Mouse (Mus musculus) cortical plate, adult 2 months (tissue): ENCODE results near the gene Bmp10. TPM values are rescaled to one million over a fixed set of nuclear protein-coding genes. Genes with fewer than 3 reads are reported as not detected.

Experiments
- H3K27ac ChIP-seq: fragments of 200-500 bp; 2 replicates; pipeline ENCODE4 v1.5.1; 2012; ENCODE audit warnings: low read length, control low read depth, inconsistent platforms; ENCODE audit not compliant: insufficient read depth
- H3K4me1 ChIP-seq: fragments of 200-500 bp; 2 replicates; pipeline ENCODE4 v1.6.1; 2011; ENCODE audit warnings: low read length; ENCODE audit not compliant: control insufficient read depth, insufficient read depth
- H3K4me3 ChIP-seq: fragments of 200-500 bp; 2 replicates; pipeline ENCODE4 v1.5.1; 2011; ENCODE audit warnings: mild to moderate bottlenecking, low read length, control low read depth; ENCODE audit not compliant: insufficient read depth
- CTCF ChIP-seq: fragments of 200-500 bp; IDR thresholded peaks from 2 replicates; pipeline ENCODE4 v1.5.1; 2011; ENCODE audit warnings: mild to moderate bottlenecking, control low read depth, low read length; ENCODE audit not compliant: insufficient read depth; ENCODE audit errors: extremely low read depth
- POLR2A ChIP-seq: fragments of 200-500 bp; IDR thresholded peaks from 2 replicates; pipeline ENCODE4 v1.6.1; 2011; ENCODE audit warnings: mild to moderate bottlenecking, low read length, control low read depth; ENCODE audit not compliant: insufficient read depth; ENCODE audit errors: extremely low read depth
- polyA plus RNA-seq: library from polyadenylated mRNA; depleted of rRNA; stranded (reverse); fragments of >200 nt; gene quantifications from 2 replicates; pipeline ENCODE4 v1.2.3, GENCODE M21; 2012

Bmp10 gene
- polyA plus RNA-seq, 1 experiment, result not detected

GRCm38 (mm10) chr6:87399886-87400566 lies 28.8 kb upstream of the Bmp10 start:
- H3K27ac ChIP-seq, result no peak overlapping the region
- H3K4me1 ChIP-seq, result no peaks in the 10 kb centered on the region
- no peak overlapping the region for H3K4me3 ChIP-seq
- no peak for TF ChIP-seq CTCF
- no peak for TF ChIP-seq POLR2A

- no peak overlapping the region for H3K4me3 ChIP-seq
- H3K4me1 ChIP-seq, result no peaks in the 10 kb centered on the region
- TF ChIP-seq CTCF, result no peak
- no peak for TF ChIP-seq POLR2A
- no peak overlapping the region for H3K27ac ChIP-seq
These were observed 27.3 kb upstream of the Bmp10 start for GRCm38 (mm10) chr6:87401456-87401855.

GRCm38 (mm10) chr6:87412011-87412410 lies 16.8 kb upstream of the Bmp10 start:
- TF ChIP-seq CTCF (no peak), POLR2A (no peak)
- Histone ChIP-seq H3K4me1 (no peaks in the 10 kb centered on the region), H3K4me3 (no peak overlapping the region), H3K27ac (no peak overlapping the region)

- H3K4me1 ChIP-seq, result no peaks in the 10 kb centered on the region
- no peak overlapping the region for H3K27ac ChIP-seq
- H3K4me3 ChIP-seq, result no peak overlapping the region
- TF ChIP-seq CTCF (no peak), POLR2A (no peak)
These were observed 6.5 kb upstream of the Bmp10 start for GRCm38 (mm10) chr6:87422304-87422703.

GRCm38 (mm10) chr6:87424037-87424816 lies 4.6 kb upstream of the Bmp10 start:
- Histone ChIP-seq H3K27ac (no peak overlapping the region), H3K4me3 (peak overlapping the region; percentile 14; the same call in 1 of the 2 replicates), H3K4me1 (no peaks in the 10 kb centered on the region)
- TF ChIP-seq POLR2A (no peak), CTCF (no peak)

GRCm38 (mm10) chr6:87426954-87427353 lies 1.8 kb upstream of the Bmp10 start:
- TF ChIP-seq POLR2A (no peak), CTCF (no peak)
- no peak overlapping the region for H3K27ac ChIP-seq
- H3K4me1 ChIP-seq, result no peaks in the 10 kb centered on the region
- no peak overlapping the region for H3K4me3 ChIP-seq

- Histone ChIP-seq H3K27ac (no peak overlapping the region), H3K4me3 (no peak overlapping the region), H3K4me1 (no peaks in the 10 kb centered on the region)
- TF ChIP-seq CTCF (no peak), POLR2A (no peak)
These were observed 1.2 kb upstream of the Bmp10 start for GRCm38 (mm10) chr6:87427616-87428015.

GRCm38 (mm10) chr6:87435791-87436190 lies 7.0 kb downstream of the Bmp10 start:
- Histone ChIP-seq H3K4me3 (no peak overlapping the region), H3K4me1 (no peaks in the 10 kb centered on the region), H3K27ac (no peak overlapping the region)
- TF ChIP-seq CTCF (no peak), POLR2A (no peak)

GRCm38 (mm10) chr6:87436745-87437144 lies 8.0 kb downstream of the Bmp10 start:
- TF ChIP-seq CTCF (no peak), POLR2A (no peak)

GRCm38 (mm10) chr6:87443253-87443652 lies 14.5 kb downstream of the Bmp10 start:
- H3K27ac ChIP-seq, result no peak overlapping the region
- H3K4me3 ChIP-seq, result no peak overlapping the region
- H3K4me1 ChIP-seq, result no peaks in the 10 kb centered on the region
- TF ChIP-seq POLR2A (no peak), CTCF (no peak)

More at GRCm38 (mm10) chr6:87436745-87437144, 8.0 kb downstream of the Bmp10 start:
- H3K4me1 ChIP-seq, result no peaks in the 10 kb centered on the region
- no peak overlapping the region for H3K27ac ChIP-seq
- H3K4me3 ChIP-seq, result no peak overlapping the region
